22 mouse cellular contexts compared by ENCODE assay signal in the genomic region with DNA sequence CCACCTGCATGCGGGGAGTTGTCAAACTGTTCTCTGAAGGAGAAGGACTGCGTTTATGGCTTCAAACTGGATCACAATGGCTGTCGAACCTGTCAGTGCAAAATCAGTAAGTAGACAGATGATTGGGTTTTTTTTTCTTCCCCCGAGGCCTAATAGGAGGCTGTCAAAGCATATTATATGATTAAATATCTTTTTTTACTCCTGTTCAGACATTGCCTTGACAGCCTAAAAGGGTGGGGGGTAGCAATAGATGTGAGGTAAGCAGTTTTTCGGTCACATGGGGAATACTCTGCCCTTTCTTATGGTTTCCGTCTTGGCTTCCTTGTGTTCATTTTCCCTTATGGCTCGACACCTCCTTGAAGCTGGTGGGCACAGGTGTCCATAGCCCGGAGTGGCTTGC.
"Had no signal": no experiment of that assay in that cellular context is flagged by ENCODE, and none has a peak within 500 bp of the region (broad histone marks: within the 10 kb centered on the region; RNA-seq: fewer than 3 reads in every experiment).

No protein-coding gene starts in this region.

- H3K27ac ChIP-seq: liver, embryonic 15.5 days; lung, embryonic 15.5 days; macrophage; midbrain, embryonic 12.5 days; neural tube, embryonic 13.5 days; neural tube, embryonic 15.5 days had no signal

- DNase-seq: liver, postnatal 0 days; lung, adult 2 months; lung, postnatal 14 days; lung, postnatal 36 days; midbrain, embryonic 14.5 days; right cerebral cortex, adult 18-20 months; right cerebral cortex, postnatal 25 days; right cerebral cortex, postnatal 4 days; spleen, adult 18-20 months; thymus, adult 18-20 months; thymus, postnatal 14 days; thymus, postnatal 36 days had no signal

- H3K27me3 ChIP-seq: liver, embryonic 15.5 days; megakaryocyte, embryonic 14.5 days; midbrain, embryonic 12.5 days; neural tube, embryonic 13.5 days; neural tube, embryonic 15.5 days had no signal

- H3K4me1 ChIP-seq: midbrain, embryonic 12.5 days; neural tube, embryonic 13.5 days; neural tube, embryonic 15.5 days had no signal

- H3K4me2 ChIP-seq: liver, embryonic 15.5 days; lung, embryonic 15.5 days; midbrain, embryonic 12.5 days; neural tube, embryonic 13.5 days; neural tube, embryonic 15.5 days had no signal

- ATAC-seq: liver, postnatal 0 days; lung, postnatal 0 days; midbrain, embryonic 16.5 days had no signal

- H3K9ac ChIP-seq: liver, embryonic 15.5 days; liver, postnatal 0 days; lung, embryonic 15.5 days; midbrain, embryonic 12.5 days; neural tube, embryonic 13.5 days; neural tube, embryonic 15.5 days had no signal

- H3K9me3 ChIP-seq: liver, embryonic 15.5 days; lung, embryonic 15.5 days; megakaryocyte, embryonic 14.5 days; midbrain, embryonic 12.5 days; neural tube, embryonic 13.5 days; neural tube, embryonic 15.5 days had no signal

- H3K4me3 ChIP-seq: liver, embryonic 15.5 days; lung, embryonic 15.5 days; megakaryocyte, embryonic 14.5 days; midbrain, embryonic 12.5 days; myocyte; neural tube, embryonic 13.5 days; neural tube, embryonic 15.5 days had no signal

- H3K36me3 ChIP-seq: liver, embryonic 15.5 days; lung, embryonic 15.5 days had no signal
